Mouse (Mus musculus) limb, embryonic 14.5 days (tissue): ENCODE data around the gene Epha6. TPM values are rescaled to one million over a fixed set of nuclear protein-coding genes. Genes with fewer than 3 reads are reported as not detected.

ENCODE experiments used
- ATAC-seq: fragments of 200-750 bp; cut with Nextera tagmentation; 2 replicates; pipeline ENCODE4 v1.8.0; 2017; ENCODE audit warnings: low read depth, moderate number of reproducible peaks, moderate TSS enrichment; ENCODE audit not compliant: low FRiP score
- DNase-seq: peaks from one replicate; pipeline ENCODE4 v3.0.0-alpha.2; 2015; ENCODE audit warnings: low spot score
- H3K27ac ChIP-seq: fragments of 300-500 bp; sonication (generic); replicated peaks from 2 replicates; pipeline ENCODE4 v1.5.1; 2014; ENCODE audit warnings: low read depth, mild to moderate bottlenecking, low read length, moderate library complexity, mixed read lengths
- H3K27me3 ChIP-seq: fragments of 300-500 bp; sonication (generic); 2 replicates; pipeline ENCODE4 v1.6.1; 2014; ENCODE audit warnings: low read length, mixed read lengths; ENCODE audit not compliant: control insufficient read depth, insufficient read depth
- H3K36me3 ChIP-seq: fragments of 300-500 bp; sonication (generic); 2 replicates; pipeline ENCODE4 v1.6.1; 2014; ENCODE audit warnings: mild to moderate bottlenecking, low read length, moderate library complexity, mixed read lengths; ENCODE audit not compliant: control insufficient read depth, insufficient read depth
- H3K4me1 ChIP-seq: fragments of 300-500 bp; sonication (generic); 2 replicates; pipeline ENCODE4 v1.6.1; 2014; ENCODE audit warnings: antibody characterized with exemption, low read length, mixed read lengths; ENCODE audit not compliant: control insufficient read depth, insufficient read depth
- H3K4me2 ChIP-seq: fragments of 300-500 bp; sonication (generic); replicated peaks from 2 replicates; pipeline ENCODE4 v1.6.1; 2014; ENCODE audit warnings: low read depth, mild to moderate bottlenecking, low read length, moderate library complexity; ENCODE audit not compliant: severe bottlenecking
- H3K4me3 ChIP-seq: fragments of 300-500 bp; sonication (generic); replicated peaks from 2 replicates; pipeline ENCODE4 v1.5.1; 2014; ENCODE audit warnings: low read length
- H3K9ac ChIP-seq: fragments of 300-500 bp; sonication (generic); 2 replicates; pipeline ENCODE4 v1.6.1; 2014; ENCODE audit warnings: mild to moderate bottlenecking, low read depth, low read length, moderate library complexity; ENCODE audit not compliant: severe bottlenecking
- H3K9me3 ChIP-seq: fragments of 300-500 bp; sonication (generic); 2 replicates; pipeline ENCODE4 v1.6.1; 2016; ENCODE audit warnings: low read length; ENCODE audit not compliant: control insufficient read depth
- POLR2A ChIP-seq: fragments of 200-500 bp; IDR thresholded peaks from 2 replicates; pipeline ENCODE4 v1.8.0; 2012; ENCODE audit warnings: inconsistent platforms, mild to moderate bottlenecking, moderate library complexity, borderline replicate concordance; ENCODE audit not compliant: insufficient read depth, insufficient read length; ENCODE audit errors: extremely low read depth
- WGBS: fragments of 180-500 bp; shearing (Covaris S2); extraction: QIAGEN DNeasy Blood & Tissue Kit; methylation state at CpG from one replicate; pipeline ENCODE4 v1.1.7; 2014; 5-methylcytosine and 5-hydroxymethylcytosine counted together
- polyA plus RNA-seq, 2 experiments: library from polyadenylated mRNA; depleted of rRNA in 1 of 2; stranded (reverse) in 1 of 2; unstranded in 1 of 2; fragments of >200 nt; fragmentation: Nextera tagmentation in 1 of 2; extraction: Ambion mirVana in 1 of 2; gene quantifications; 2 replicates each; pipeline versions ENCODE4 v1.2.1 to v1.2.3; 2012 to 2014

The Epha6 gene
- polyA plus RNA-seq, 2 experiments, result 0.35 to 0.67 TPM

GRCm38 (mm10) chr16:60121435-60121834 is 483.9 kb downstream of the Epha6 start:
- Histone ChIP-seq H3K9ac (no peak overlapping the region), H3K4me3 (no peak overlapping the region), H3K4me2 (no peak overlapping the region), H3K9me3 (no peaks in the 10 kb centered on the region), H3K27ac (no peak overlapping the region), H3K4me1 (no peaks in the 10 kb centered on the region), H3K36me3 (no peaks in the 10 kb centered on the region), H3K27me3 (no peaks in the 10 kb centered on the region)
- DNase-seq (no peak), ATAC-seq (no peak)
- TF ChIP-seq POLR2A, result no peak
- 89% methylated on average over 3 of the region's 3 CpGs for WGBS

GRCm38 (mm10) chr16:60102210-60102609 is 503.1 kb downstream of the Epha6 start:
- Histone ChIP-seq H3K27me3 (no peaks in the 10 kb centered on the region), H3K36me3 (no peaks in the 10 kb centered on the region), H3K27ac (no peak overlapping the region), H3K9me3 (no peaks in the 10 kb centered on the region), H3K4me2 (no peak overlapping the region), H3K4me3 (no peak overlapping the region), H3K4me1 (no peaks in the 10 kb centered on the region), H3K9ac (no peak overlapping the region)
- no peak for DNase-seq
- ATAC-seq, result no peak
- no peak for TF ChIP-seq POLR2A
- WGBS, result 76% methylated on average over 3 of the region's 3 CpGs

GRCm38 (mm10) chr16:60095333-60095732 is 510.0 kb downstream of the Epha6 start:
- DNase-seq, result no peak
- no peak overlapping the region for H3K27ac ChIP-seq
- TF ChIP-seq POLR2A, result no peak
- no peaks in the 10 kb centered on the region for H3K9me3 ChIP-seq
- no peaks in the 10 kb centered on the region for H3K27me3 ChIP-seq
- ATAC-seq, result no peak
- H3K4me3 ChIP-seq, result no peak overlapping the region
- no peak overlapping the region for H3K4me2 ChIP-seq
- no peaks in the 10 kb centered on the region for H3K4me1 ChIP-seq
- no peaks in the 10 kb centered on the region for H3K36me3 ChIP-seq
- H3K9ac ChIP-seq, result no peak overlapping the region
- WGBS, result 64% methylated on average over 1 of the region's 1 CpGs

- 83% methylated on average over 3 of the region's 3 CpGs for WGBS
- no peak for ATAC-seq
- no peaks in the 10 kb centered on the region for H3K9me3 ChIP-seq
- no peaks in the 10 kb centered on the region for H3K36me3 ChIP-seq
- no peaks in the 10 kb centered on the region for H3K27me3 ChIP-seq
- H3K4me2 ChIP-seq, result no peak overlapping the region
- no peak overlapping the region for H3K9ac ChIP-seq
- no peak overlapping the region for H3K27ac ChIP-seq
- TF ChIP-seq POLR2A, result no peak
- no peak overlapping the region for H3K4me3 ChIP-seq
- H3K4me1 ChIP-seq, result no peaks in the 10 kb centered on the region
- DNase-seq, result no peak
These were observed 518.4 kb downstream of the Epha6 start for GRCm38 (mm10) chr16:60086976-60087375.

- no peak for TF ChIP-seq POLR2A
- H3K4me1 ChIP-seq, result no peaks in the 10 kb centered on the region
- no peak for ATAC-seq
- DNase-seq, result no peak
- H3K4me2 ChIP-seq, result no peak overlapping the region
- H3K36me3 ChIP-seq, result no peaks in the 10 kb centered on the region
- H3K27ac ChIP-seq, result no peak overlapping the region
- no peaks in the 10 kb centered on the region for H3K9me3 ChIP-seq
- H3K9ac ChIP-seq, result no peak overlapping the region
- no peaks in the 10 kb centered on the region for H3K27me3 ChIP-seq
- WGBS, result 76% methylated on average over 10 of the region's 10 CpGs
- H3K4me3 ChIP-seq, result no peak overlapping the region
These were observed 534.7 kb downstream of the Epha6 start for GRCm38 (mm10) chr16:60070457-60071112.
